Mouse (Mus musculus) G1E (cell line): ENCODE data around the gene Vmn1r25. TPM values are rescaled to one million over a fixed set of nuclear protein-coding genes. Genes with fewer than 3 reads are reported as not detected.
"Not testable (repeated sequence)": the region's sequence is repeated elsewhere in the genome, so short reads cannot be mapped to it uniquely, and the experiment has no call there.

Source experiments
- ATAC-seq: 2 replicates; pipeline ENCODE4 v1.8.0; 2016; ENCODE audit warnings: mild to moderate bottlenecking; ENCODE audit not compliant: insufficient number of reproducible peaks, poor library complexity, low FRiP score, severe bottlenecking; ENCODE audit errors: extremely low read depth
- DNase-seq: peaks from one replicate; pipeline ENCODE4 v3.0.0; 2012; ENCODE audit warnings: low spot score
- H3K27me3 ChIP-seq: 2 replicates; pipeline ENCODE4 v1.6.1; 2012; ENCODE audit warnings: mild to moderate bottlenecking, low read length, inconsistent platforms; ENCODE audit not compliant: insufficient read depth
- H3K36me3 ChIP-seq: replicated peaks from 2 replicates; pipeline ENCODE3; 2012; ENCODE audit warnings: mild to moderate bottlenecking, inconsistent platforms
- H3K4me1 ChIP-seq: 2 replicates; pipeline ENCODE4 v1.6.1; 2012; ENCODE audit warnings: low read depth, low read length, inconsistent platforms, mixed read lengths; ENCODE audit not compliant: insufficient read depth
- H3K4me3 ChIP-seq: 2 replicates; pipeline ENCODE4 v1.5.1; 2012; ENCODE audit warnings: low read depth, mild to moderate bottlenecking, inconsistent platforms, low read length, moderate library complexity, mixed read lengths
- H3K9me3 ChIP-seq: replicated peaks from 2 replicates; pipeline ENCODE4 v1.6.1; 2012; ENCODE audit warnings: inconsistent platforms
- CTCF ChIP-seq: IDR thresholded peaks from 2 replicates; pipeline ENCODE4 v1.5.1; 2012; ENCODE audit warnings: low read depth, low read length, inconsistent platforms, mixed read lengths
- GATA1 ChIP-seq: IDR thresholded peaks from 2 replicates; pipeline ENCODE4 v1.6.1; 2012; ENCODE audit warnings: borderline replicate concordance, low read length, inconsistent platforms, mixed read lengths
- GATA2 ChIP-seq: IDR thresholded peaks from 2 replicates; pipeline ENCODE4 v1.6.1; 2012; ENCODE audit warnings: low read depth, low read length, inconsistent platforms, borderline replicate concordance
- POLR2AphosphoS5 ChIP-seq: IDR thresholded peaks from 2 replicates; pipeline ENCODE4 v1.6.1; 2012; ENCODE audit warnings: low read depth, low read length, inconsistent platforms; ENCODE audit not compliant: insufficient replicate concordance
- TAL1 ChIP-seq: conservative IDR thresholded peaks from 2 replicates; pipeline ENCODE4 v1.6.1; 2012; ENCODE audit warnings: low read depth, low read length, inconsistent platforms, mixed read lengths
- polyA plus RNA-seq: library from polyadenylated mRNA; stranded (reverse); fragments of >175 nt; gene quantifications from 2 replicates; pipeline ENCODE4 v1.2.3, GENCODE M21; 2012
- total RNA-seq, 2 experiments: library from RNA; stranded (forward) in 1 of 2; stranded (reverse) in 1 of 2; fragments of 200-1000 nt in 1 of 2; fragments of >200 nt in 1 of 2; fragmentation: Nextera tagmentation in 1 of 2; gene quantifications; 2 replicates each; pipeline ENCODE4 v1.2.3; 2014 to 2017

Vmn1r25 gene
- total RNA-seq (2014; fragmentation: Nextera tagmentation) (not detected in 2 replicates), total RNA-seq (2017) (0.22 TPM in 1 of 2 replicates, not detected in the other), polyA plus RNA-seq (not detected in 2 replicates)

DNA sequence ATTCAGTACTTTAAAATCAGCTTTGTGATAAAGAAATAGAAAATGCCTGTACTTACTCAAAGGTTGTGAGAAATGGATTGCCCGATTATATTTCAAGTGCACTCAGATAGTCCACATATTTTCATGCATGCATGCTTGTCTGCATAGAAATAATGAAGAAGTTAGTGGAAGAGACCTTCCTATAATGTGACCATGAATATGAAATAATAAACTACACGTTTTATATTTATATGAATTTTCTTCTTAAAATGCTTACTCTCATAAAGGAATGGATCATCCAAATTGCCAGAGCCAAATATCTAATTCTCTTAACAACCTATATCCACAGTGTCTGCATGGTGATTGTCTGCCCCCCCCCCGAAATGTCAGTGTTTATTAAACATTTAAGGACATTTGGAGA is at the start of gene Vmn1r25:
Vmn1r25 (minus strand) TSS at position 101 of the 400 bp plus-strand sequence.
- Histone ChIP-seq H3K4me1 (no peaks in the 10 kb centered on the region), H3K27me3 (peaks cover 4% of the 10 kb centered on the region; the same call in 1 of the 2 replicates), H3K4me3 (no peak within 1 kb of the TSS), H3K36me3 (no peaks in the 10 kb centered on the region), H3K9me3 (no peaks in the 10 kb centered on the region)
- ATAC-seq (no peak), DNase-seq (no peak)
- no peak for TF ChIP-seq GATA1
- TF ChIP-seq GATA2 = no peak
- no peak for TF ChIP-seq TAL1
- no peak for TF ChIP-seq POLR2AphosphoS5
- TF ChIP-seq CTCF = no peak

DNA sequence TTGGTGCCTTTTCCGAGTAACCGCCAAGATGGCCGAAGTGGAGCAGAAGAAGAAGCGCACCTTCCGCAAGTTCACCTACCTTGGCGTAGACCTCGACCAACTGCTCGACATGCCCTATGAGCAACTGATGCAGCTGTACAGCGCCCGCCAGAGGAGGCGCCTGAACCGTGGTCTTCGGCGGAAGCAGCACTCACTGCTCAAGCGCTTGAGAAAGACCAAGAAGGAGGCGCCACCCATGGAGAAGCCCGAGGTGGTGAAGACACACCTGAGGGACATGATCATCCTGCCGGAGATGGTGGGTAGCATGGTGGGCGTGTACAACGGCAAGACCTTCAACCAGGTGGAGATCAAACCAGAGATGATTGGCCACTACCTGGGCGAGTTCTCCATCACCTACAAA is 36.9 kb upstream of the Vmn1r25 start:
- H3K4me3 ChIP-seq, H3K27me3 ChIP-seq, DNase-seq, H3K36me3 ChIP-seq, H3K9me3 ChIP-seq, H3K4me1 ChIP-seq, ATAC-seq: not testable (repeated sequence)

GRCm38 (mm10) chr6:58015059-58015458 is 34.4 kb upstream of the Vmn1r25 start, which contains the start of gene Vmn1r26:
Gene Vmn1r26 (minus strand): TSS chr6:58015159.
- Histone ChIP-seq H3K27me3 (no peaks in the 10 kb centered on the region), H3K4me1 (no peaks in the 10 kb centered on the region), H3K36me3 (no peaks in the 10 kb centered on the region), H3K9me3 (no peaks in the 10 kb centered on the region), H3K4me3 (no peak within 1 kb of the TSS)
- DNase-seq (no peak), ATAC-seq (no peak)
- TF ChIP-seq GATA2 (no peak), GATA1 (no peak), CTCF (no peak), POLR2AphosphoS5 (no peak), TAL1 (no peak)

- H3K36me3 ChIP-seq, DNase-seq, H3K4me1 ChIP-seq, H3K4me3 ChIP-seq, H3K27me3 ChIP-seq, H3K9me3 ChIP-seq, ATAC-seq: not testable (repeated sequence)
Measured at GRCm38 (mm10) chr6:57961403-57961802, 19.2 kb downstream of the Vmn1r25 start, which contains the start of gene Vmn1r24. Gene Vmn1r24 (minus strand): TSS chr6:57961503.

Other genes starting within 250 kb of the Vmn1r25 start
- 17.0 and 31.9 TPM in 2 replicates for gene Vopp1, start 155.7 kb downstream of the Vmn1r25 start, total RNA-seq (2014; fragmentation: Nextera tagmentation)
- 32.8 and 37.1 TPM in 2 replicates for gene Vopp1, start 155.7 kb downstream of the Vmn1r25 start, total RNA-seq (2017)
- 5.3 and 5.4 TPM in 2 replicates for gene Vopp1, start 155.7 kb downstream of the Vmn1r25 start, polyA plus RNA-seq
- not detected in 2 replicates for gene Vmn1r21, start 130.5 kb downstream of the Vmn1r25 start, total RNA-seq (2014; fragmentation: Nextera tagmentation)
- gene Vmn1r21, start 130.5 kb downstream of the Vmn1r25 start, total RNA-seq (2017) = 0.22 TPM in 1 of 2 replicates, not detected in the other
- gene Vmn1r21, start 130.5 kb downstream of the Vmn1r25 start, polyA plus RNA-seq = not detected in 2 replicates
- not detected in 2 replicates for gene Vmn1r22, start 72.8 kb downstream of the Vmn1r25 start, total RNA-seq (2014; fragmentation: Nextera tagmentation)
- 0.16 TPM in 1 of 2 replicates, not detected in the other for gene Vmn1r22, start 72.8 kb downstream of the Vmn1r25 start, total RNA-seq (2017)
- gene Vmn1r22, start 72.8 kb downstream of the Vmn1r25 start, polyA plus RNA-seq = not detected in 2 replicates
- gene Vmn1r23, start 54.0 kb downstream of the Vmn1r25 start, total RNA-seq (2014; fragmentation: Nextera tagmentation) = not detected in 2 replicates
- gene Vmn1r23, start 54.0 kb downstream of the Vmn1r25 start, total RNA-seq (2017) = not detected in 2 replicates
- not detected in 2 replicates for gene Vmn1r23, start 54.0 kb downstream of the Vmn1r25 start, polyA plus RNA-seq
- gene Vmn1r24, start 19.3 kb downstream of the Vmn1r25 start, total RNA-seq (2014; fragmentation: Nextera tagmentation) = not detected in 2 replicates
- gene Vmn1r24, start 19.3 kb downstream of the Vmn1r25 start, total RNA-seq (2017) = not detected in 2 replicates
- gene Vmn1r24, start 19.3 kb downstream of the Vmn1r25 start, polyA plus RNA-seq = not detected in 2 replicates
- not detected in 2 replicates for gene Vmn1r26, start 34.3 kb upstream of the Vmn1r25 start, total RNA-seq (2014; fragmentation: Nextera tagmentation)
- gene Vmn1r26, start 34.3 kb upstream of the Vmn1r25 start, total RNA-seq (2017) = 0.06 and 0.11 TPM in 2 replicates
- not detected in 2 replicates for gene Vmn1r26, start 34.3 kb upstream of the Vmn1r25 start, polyA plus RNA-seq
- not detected in 2 replicates for gene Vmn1r27, start 238.0 kb upstream of the Vmn1r25 start, total RNA-seq (2014; fragmentation: Nextera tagmentation)
- 0.16 TPM in 1 of 2 replicates, not detected in the other for gene Vmn1r27, start 238.0 kb upstream of the Vmn1r25 start, total RNA-seq (2017)
- not detected in 2 replicates for gene Vmn1r27, start 238.0 kb upstream of the Vmn1r25 start, polyA plus RNA-seq